Mouse (Mus musculus): ENCODE measurements around the gene Tspan7.

DNA sequence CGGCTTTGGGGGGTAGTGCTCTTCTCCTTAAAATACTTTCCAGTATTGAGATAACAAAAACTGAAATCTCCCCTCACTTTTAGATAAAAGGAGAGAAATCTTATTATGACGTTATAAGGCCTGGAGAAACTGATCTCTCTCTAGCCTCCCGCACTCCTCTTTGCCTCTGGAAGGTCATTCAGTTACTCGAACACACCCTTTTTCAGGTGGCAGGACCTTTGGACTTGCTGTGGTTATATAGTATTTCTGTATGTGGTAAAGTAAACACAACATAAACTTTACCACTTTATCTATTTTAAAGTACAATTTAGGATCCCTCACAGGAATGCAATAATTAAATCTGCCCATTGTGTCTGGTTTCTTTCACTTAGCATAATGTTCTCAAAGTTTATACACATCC is 5.0 kb upstream of the Tspan7 start:
- no peak for TF ChIP-seq CTCF (IDR thresholded peaks at IDR 0.05; ENCODE audit: low read depth, low read length)
- no peak for TF ChIP-seq GATA1 (IDR thresholded peaks at IDR 0.05; ENCODE audit: borderline replicate concordance, low read length)
- TF ChIP-seq POLR2AphosphoS5 (IDR thresholded peaks at IDR 0.05; ENCODE audit: insufficient replicate concordance, low read depth, low read length): no peak
- TF ChIP-seq TAL1 (conservative IDR thresholded peaks at IDR 0.05; ENCODE audit: low read depth, low read length): no peak
